Mouse (Mus musculus) spleen, adult 10 weeks (tissue): ENCODE data around the gene Ighmbp2. TPM values are rescaled to one million over a fixed set of nuclear protein-coding genes. Genes with fewer than 3 reads are reported as not detected.

Experiments
- polyA plus RNA-seq: library from polyadenylated mRNA; stranded (reverse); fragments of 350-450 nt; fragmentation: Illumina TruSeq; extraction: RNeasy Lipid Tissue Mini Kit (QIAGEN cat#74804); gene quantifications from one replicate; pipeline ENCODE4 v1.2.3, GENCODE M21; 2015; ENCODE audit warnings: low replicate concordance; ENCODE audit not compliant: insufficient read depth

Gene Ighmbp2
- polyA plus RNA-seq = 3.7 TPM

GRCm38 (mm10) chr19:3282572-3283467 is at the start of gene Ighmbp2, which contains the start of gene Mrpl21:
TSS of gene Ighmbp2 (minus strand) at chr19:3283017.
TSS of gene Mrpl21 (plus strand) at chr19:3282901.

GRCm38 (mm10) chr19:3322261-3322969 is 39.6 kb upstream of the Ighmbp2 start, which contains the start of gene Cpt1a:
TSS of gene Cpt1a (plus strand) at chr19:3322334.

Other genes with a start within 250 kb of the Ighmbp2 start
- gene Mrpl21, start 116 bp downstream of the Ighmbp2 start, polyA plus RNA-seq = 59.0 TPM
- gene Cpt1a, start 39.3 kb upstream of the Ighmbp2 start, polyA plus RNA-seq = 61.2 TPM
- gene Tesmin, start 105.8 kb upstream of the Ighmbp2 start, polyA plus RNA-seq = 0.47 TPM
- not detected for gene Gal, start 131.5 kb upstream of the Ighmbp2 start, polyA plus RNA-seq